Mouse (Mus musculus) limb, embryonic 15.5 days (tissue): Measurements from ENCODE around the gene Brinp3. TPM values are rescaled to one million over a fixed set of nuclear protein-coding genes. Genes with fewer than 3 reads are reported as not detected.

Experiments
- ATAC-seq: fragments of 200-750 bp; cut with Nextera tagmentation; 2 replicates; pipeline ENCODE4 v1.8.0; 2017; ENCODE audit warnings: low read depth, moderate TSS enrichment; ENCODE audit not compliant: insufficient number of reproducible peaks, low FRiP score, low TSS enrichment
- H3K27ac ChIP-seq: fragments of 300-500 bp; sonication (generic); 2 replicates; pipeline ENCODE4 v1.5.1; 2015; ENCODE audit warnings: moderate library complexity, mild to moderate bottlenecking, inconsistent platforms
- H3K27me3 ChIP-seq: fragments of 300-500 bp; sonication (generic); 2 replicates; pipeline ENCODE4 v1.6.1; 2015; ENCODE audit warnings: inconsistent platforms
- H3K36me3 ChIP-seq: fragments of 300-500 bp; sonication (generic); 2 replicates; pipeline ENCODE4 v1.6.1; 2015; ENCODE audit warnings: inconsistent platforms
- H3K4me1 ChIP-seq: fragments of 300-500 bp; sonication (generic); 2 replicates; pipeline ENCODE4 v1.6.1; 2015; ENCODE audit warnings: inconsistent platforms
- H3K4me2 ChIP-seq: fragments of 300-500 bp; sonication (generic); 2 replicates; pipeline ENCODE4 v1.6.1; 2015; ENCODE audit warnings: mild to moderate bottlenecking, inconsistent platforms
- H3K4me3 ChIP-seq: fragments of 300-500 bp; sonication (generic); 2 replicates; pipeline ENCODE4 v1.5.1; 2015; ENCODE audit warnings: mild to moderate bottlenecking, inconsistent platforms
- H3K9ac ChIP-seq: fragments of 300-500 bp; sonication (generic); 2 replicates; pipeline ENCODE4 v1.6.1; 2015; ENCODE audit warnings: inconsistent platforms
- H3K9me3 ChIP-seq: fragments of 300-500 bp; sonication (generic); 2 replicates; pipeline ENCODE4 v1.6.1; 2016; ENCODE audit warnings: inconsistent platforms
- WGBS: fragments of 180-500 bp; shearing (Covaris S2); methylation state at CpG from one replicate; pipeline ENCODE4 v1.1.7; 2015; 5-methylcytosine and 5-hydroxymethylcytosine counted together
- polyA plus RNA-seq: library from polyadenylated mRNA; unstranded; fragments of >200 nt; fragmentation: Nextera tagmentation; extraction: Ambion mirVana; gene quantifications from 2 replicates; pipeline ENCODE4 v1.2.1, GENCODE M21; 2015

Brinp3 gene
- polyA plus RNA-seq, result 1.9 TPM in 2 replicates

- Histone ChIP-seq H3K27ac (no peak within 1 kb of the TSS), H3K9ac (no peak within 1 kb of the TSS), H3K9me3 (no peaks in the 10 kb centered on the region), H3K36me3 (no peaks in the 10 kb centered on the region), H3K27me3 (peaks cover 35% of the 10 kb centered on the region), H3K4me3 (peak within 1 kb of the TSS; percentile 19), H3K4me2 (peak within 1 kb of the TSS; percentile 41), H3K4me1 (peaks cover 13% of the 10 kb centered on the region; the same call in 1 of the 2 replicates)
- no peak for ATAC-seq
- 1% methylated on average over 19 of the region's 19 CpGs for WGBS
These were observed at the start of gene Brinp3 for GRCm38 (mm10) chr1:146494681-146495331. Brinp3 (plus strand) TSS chr1:146494760.

- Histone ChIP-seq H3K9me3 (no peaks in the 10 kb centered on the region), H3K27me3 (peaks cover 35% of the 10 kb centered on the region), H3K9ac (no peak overlapping the region), H3K36me3 (no peaks in the 10 kb centered on the region), H3K4me1 (peaks cover 13% of the 10 kb centered on the region; the same call in 1 of the 2 replicates), H3K4me2 (peak overlapping the region; percentile 41; the same call in 1 of the 2 replicates), H3K27ac (no peak overlapping the region), H3K4me3 (no peak overlapping the region)
- no peak for ATAC-seq
- WGBS, result 18% methylated on average over 7 of the region's 7 CpGs
These were observed 339 bp upstream of the Brinp3 start for GRCm38 (mm10) chr1:146494221-146494620.

- 9% methylated on average over 3 of the region's 3 CpGs for WGBS
- Histone ChIP-seq H3K27ac (no peak overlapping the region), H3K4me2 (peak overlapping the region; percentile 41), H3K36me3 (no peaks in the 10 kb centered on the region), H3K9ac (no peak overlapping the region), H3K4me1 (peaks cover 13% of the 10 kb centered on the region; the same call in 1 of the 2 replicates), H3K4me3 (peak overlapping the region; percentile 19; the same call in 1 of the 2 replicates), H3K9me3 (no peaks in the 10 kb centered on the region), H3K27me3 (peaks cover 35% of the 10 kb centered on the region)
- ATAC-seq, result no peak
These were observed 826 bp downstream of the Brinp3 start for GRCm38 (mm10) chr1:146495386-146495785.

GRCm38 (mm10) chr1:146497381-146498081 is 3.0 kb downstream of the Brinp3 start:
- Histone ChIP-seq H3K4me3 (peak overlapping the region; percentile 39), H3K4me1 (peaks cover 13% of the 10 kb centered on the region; the same call in 1 of the 2 replicates), H3K9ac (0 out of 2 replicates have a peak overlapping the region, but pooled peaks have one; percentile 14), H3K4me2 (peak overlapping the region; percentile 77), H3K27me3 (peaks cover 35% of the 10 kb centered on the region), H3K36me3 (no peaks in the 10 kb centered on the region), H3K9me3 (no peaks in the 10 kb centered on the region), H3K27ac (no peak overlapping the region)
- ATAC-seq, result peak; percentile 55; the same call in 1 of the 2 replicates
- WGBS, result 0% methylated on average over 28 of the region's 28 CpGs

- Histone ChIP-seq H3K9ac (no peak overlapping the region), H3K36me3 (no peaks in the 10 kb centered on the region), H3K27ac (no peak overlapping the region), H3K4me3 (peak overlapping the region; percentile 39), H3K4me2 (peak overlapping the region; percentile 77), H3K27me3 (peaks cover 35% of the 10 kb centered on the region), H3K4me1 (peaks cover 13% of the 10 kb centered on the region; the same call in 1 of the 2 replicates), H3K9me3 (no peaks in the 10 kb centered on the region)
- under 1% methylated on average over 16 of the region's 16 CpGs for WGBS
- ATAC-seq, result no peak
These were observed 3.7 kb downstream of the Brinp3 start for GRCm38 (mm10) chr1:146498085-146498779.

- Histone ChIP-seq H3K9ac (no peak overlapping the region), H3K9me3 (no peaks in the 10 kb centered on the region), H3K4me1 (peaks cover 13% of the 10 kb centered on the region; the same call in 1 of the 2 replicates), H3K4me3 (peak overlapping the region; percentile 39), H3K4me2 (peak overlapping the region; percentile 77; the same call in 1 of the 2 replicates), H3K36me3 (no peaks in the 10 kb centered on the region), H3K27me3 (peaks cover 35% of the 10 kb centered on the region), H3K27ac (no peak overlapping the region)
- ATAC-seq, result no peak
- WGBS, result 7% methylated on average over 1 of the region's 1 CpGs
These were observed 4.2 kb downstream of the Brinp3 start for GRCm38 (mm10) chr1:146498780-146499114.

- ATAC-seq, result no peak
- no peak overlapping the region for H3K27ac ChIP-seq
- H3K36me3 ChIP-seq, result no peaks in the 10 kb centered on the region
- WGBS, result 72% methylated on average over 2 of the region's 2 CpGs
- H3K4me2 ChIP-seq, result no peak overlapping the region
- no peaks in the 10 kb centered on the region for H3K4me1 ChIP-seq
- H3K9me3 ChIP-seq, result no peaks in the 10 kb centered on the region
- no peaks in the 10 kb centered on the region for H3K27me3 ChIP-seq
- no peak overlapping the region for H3K4me3 ChIP-seq
- H3K9ac ChIP-seq, result no peak overlapping the region
These were observed 20.8 kb downstream of the Brinp3 start for GRCm38 (mm10) chr1:146515377-146515776.

GRCm38 (mm10) chr1:146523727-146524573 is 29.4 kb downstream of the Brinp3 start:
- Histone ChIP-seq H3K4me2 (no peak overlapping the region), H3K4me3 (no peak overlapping the region), H3K27ac (no peak overlapping the region), H3K4me1 (no peaks in the 10 kb centered on the region), H3K9ac (no peak overlapping the region), H3K27me3 (no peaks in the 10 kb centered on the region), H3K36me3 (no peaks in the 10 kb centered on the region), H3K9me3 (no peaks in the 10 kb centered on the region)
- WGBS, result 70% methylated on average over 11 of the region's 11 CpGs
- no peak for ATAC-seq

GRCm38 (mm10) chr1:146528572-146528971 is 34.0 kb downstream of the Brinp3 start:
- no peak overlapping the region for H3K4me3 ChIP-seq
- H3K27ac ChIP-seq, result no peak overlapping the region
- H3K9ac ChIP-seq, result no peak overlapping the region
- no peak for ATAC-seq
- no peak overlapping the region for H3K4me2 ChIP-seq
- H3K36me3 ChIP-seq, result no peaks in the 10 kb centered on the region
- no peaks in the 10 kb centered on the region for H3K4me1 ChIP-seq
- no peaks in the 10 kb centered on the region for H3K27me3 ChIP-seq
- no peaks in the 10 kb centered on the region for H3K9me3 ChIP-seq

- Histone ChIP-seq H3K4me3 (no peak overlapping the region), H3K36me3 (no peaks in the 10 kb centered on the region), H3K27me3 (no peaks in the 10 kb centered on the region), H3K4me1 (no peaks in the 10 kb centered on the region), H3K9ac (no peak overlapping the region), H3K27ac (no peak overlapping the region), H3K9me3 (no peaks in the 10 kb centered on the region), H3K4me2 (no peak overlapping the region)
- 89% methylated on average over 2 of the region's 2 CpGs for WGBS
- no peak for ATAC-seq
These were observed 52.4 kb downstream of the Brinp3 start for GRCm38 (mm10) chr1:146546847-146547428.

GRCm38 (mm10) chr1:146556982-146557381 is 62.4 kb downstream of the Brinp3 start:
- no peak overlapping the region for H3K9ac ChIP-seq
- H3K4me2 ChIP-seq, result no peak overlapping the region
- H3K9me3 ChIP-seq, result no peaks in the 10 kb centered on the region
- ATAC-seq, result no peak
- no peaks in the 10 kb centered on the region for H3K4me1 ChIP-seq
- H3K27ac ChIP-seq, result no peak overlapping the region
- H3K36me3 ChIP-seq, result no peaks in the 10 kb centered on the region
- no peak overlapping the region for H3K4me3 ChIP-seq
- no peaks in the 10 kb centered on the region for H3K27me3 ChIP-seq
